Mouse (Mus musculus): ENCODE data around the gene Slc6a21. TPM values are rescaled to one million over a fixed set of nuclear protein-coding genes. Genes with fewer than 3 reads are reported as not detected.

The Slc6a21 gene
- polyA plus RNA-seq, 1 experiment, result not detected

DNA sequence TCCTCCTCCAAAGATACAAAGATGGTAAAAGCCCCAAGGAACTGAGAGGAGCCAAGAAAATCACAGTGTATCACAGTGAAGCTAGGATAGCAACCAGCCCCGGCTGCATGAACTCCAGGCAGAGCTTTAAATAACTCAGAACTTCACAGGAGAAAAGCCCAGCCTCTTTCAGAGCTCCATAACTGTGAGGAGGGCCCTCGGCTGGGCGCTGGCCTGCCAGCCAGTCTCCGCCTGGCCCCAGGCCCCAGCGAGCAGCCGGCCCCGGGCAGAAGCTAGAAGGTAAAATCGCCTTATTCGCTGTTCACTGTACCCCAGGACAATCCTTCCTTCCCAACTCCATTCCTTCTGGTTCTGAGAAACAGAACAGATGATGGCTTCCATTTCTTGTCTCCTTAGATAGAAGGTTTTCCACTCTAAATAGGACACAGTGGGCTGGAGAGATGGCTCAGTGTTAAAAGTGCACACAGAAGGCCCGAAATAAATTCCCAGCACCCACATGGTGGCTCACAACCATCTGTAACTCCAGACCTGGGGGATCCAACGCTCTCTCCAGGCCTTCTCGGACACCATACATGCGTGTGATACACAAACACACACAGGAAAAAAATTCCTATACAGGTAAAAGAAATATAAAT lies 51.6 kb downstream of the Slc6a21 start:
- DNase-seq, result no peak
- Histone ChIP-seq H3K27me3 (ENCODE audit: control insufficient read depth, insufficient read depth, low read length) (no peaks in the 10 kb centered on the region), H3K27ac (ENCODE audit: insufficient read depth, low read length) (no peak overlapping the region), H3K4me3 (replicated peaks; ENCODE audit: insufficient read depth, low read depth, low read length) (no peak overlapping the region), H3K4me1 (ENCODE audit: control insufficient read depth, insufficient read depth, low read length) (no peaks in the 10 kb centered on the region)
- TF ChIP-seq POLR2A (IDR thresholded peaks at IDR 0.05; ENCODE audit: borderline replicate concordance, insufficient read depth, low read length), result no peak
- TF ChIP-seq CTCF (IDR thresholded peaks at IDR 0.05; ENCODE audit: borderline replicate concordance, insufficient read depth, low read depth, low read length), result no peak
- 72% methylated on average over 13 of the region's 13 CpGs for whole genome bisulfite sequencing

DNA sequence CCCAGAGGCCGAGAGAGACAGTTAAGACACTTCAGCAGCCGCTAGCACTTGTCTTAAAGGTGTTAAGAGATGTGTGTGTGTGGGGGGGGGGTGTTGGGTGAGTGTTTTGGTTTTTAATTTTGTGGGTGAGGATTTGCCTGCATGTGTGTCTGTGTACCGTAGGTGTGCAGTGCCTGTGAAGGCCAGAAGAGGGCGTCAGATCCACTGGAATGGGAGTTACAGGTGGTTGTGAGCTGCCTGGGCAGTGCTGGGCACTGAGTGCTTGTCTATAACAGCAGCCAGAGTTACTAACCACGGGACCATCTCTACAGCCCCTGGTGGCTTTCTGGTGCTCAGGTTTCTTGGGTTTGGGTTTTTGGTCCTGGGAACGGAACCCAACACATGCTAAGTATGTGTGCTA lies 54.2 kb downstream of the Slc6a21 start:
- Histone ChIP-seq H3K27me3 (ENCODE audit: control insufficient read depth, insufficient read depth, low read length) (no peaks in the 10 kb centered on the region), H3K27ac (ENCODE audit: insufficient read depth, low read length) (no peak overlapping the region), H3K4me1 (ENCODE audit: control insufficient read depth, insufficient read depth, low read length) (no peaks in the 10 kb centered on the region), H3K4me3 (replicated peaks; ENCODE audit: insufficient read depth, low read depth, low read length) (no peak overlapping the region)
- no peak for DNase-seq
- no peak for TF ChIP-seq POLR2A (IDR thresholded peaks at IDR 0.05; ENCODE audit: borderline replicate concordance, insufficient read depth, low read length)
- no peak for TF ChIP-seq CTCF (IDR thresholded peaks at IDR 0.05; ENCODE audit: borderline replicate concordance, insufficient read depth, low read depth, low read length)
- WGBS, result 87% methylated on average over 6 of the region's 6 CpGs

- Histone ChIP-seq H3K27me3 (ENCODE audit: control insufficient read depth, insufficient read depth, low read length) (no peaks in the 10 kb centered on the region), H3K4me3 (replicated peaks; ENCODE audit: insufficient read depth, low read depth, low read length) (peak overlapping the region; percentile 74), H3K4me1 (ENCODE audit: control insufficient read depth, insufficient read depth, low read length) (peaks cover 2% of the 10 kb centered on the region), H3K27ac (ENCODE audit: insufficient read depth, low read length) (no peak overlapping the region)
- WGBS, result 4% methylated on average over 22 of the region's 22 CpGs
- DNase-seq, result peak in 1 of 2 experiments; percentile 32
- no peak for TF ChIP-seq POLR2A (IDR thresholded peaks at IDR 0.05; ENCODE audit: borderline replicate concordance, insufficient read depth, low read length)
- no peak for TF ChIP-seq CTCF (IDR thresholded peaks at IDR 0.05; ENCODE audit: borderline replicate concordance, insufficient read depth, low read depth, low read length)
Observed at GRCm38 (mm10) chr7:45332685-45333425, 55.5 kb downstream of the Slc6a21 start.

DNA sequence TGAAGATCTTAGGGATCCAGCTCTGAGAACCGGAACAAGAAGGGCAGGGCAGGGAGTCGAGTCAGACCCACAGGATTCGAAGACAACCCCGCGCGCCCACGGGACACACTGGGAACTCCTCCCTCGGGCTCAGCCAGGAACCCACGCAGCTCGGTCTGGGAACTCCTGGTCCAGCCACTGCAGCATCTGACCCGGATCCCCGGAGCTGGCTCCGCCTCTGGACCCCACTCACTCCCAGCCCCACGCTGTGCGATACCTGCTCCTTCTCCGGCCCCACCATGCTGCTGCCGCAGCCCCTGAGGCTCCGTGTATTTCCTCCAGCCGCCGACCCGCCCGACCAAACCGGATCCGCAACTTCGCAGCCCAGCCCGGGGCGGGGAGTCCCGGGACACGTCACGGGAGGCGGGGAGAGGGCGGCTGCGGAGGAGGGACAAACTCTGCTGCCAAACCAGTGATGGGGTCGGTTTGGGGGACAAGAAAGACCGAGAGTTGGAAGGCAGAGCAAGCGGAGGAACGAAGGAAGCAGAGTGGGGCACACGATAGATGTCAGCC lies 56.2 kb downstream of the Slc6a21 start, which contains the start of gene Trpm4:
Trpm4 (minus strand) TSS at position 350 of the 552 bp plus-strand sequence.
- peak; percentile 65 to 76 for DNase-seq
- Histone ChIP-seq H3K4me1 (ENCODE audit: control insufficient read depth, insufficient read depth, low read length) (peaks cover 6% of the 10 kb centered on the region), H3K4me3 (replicated peaks; ENCODE audit: insufficient read depth, low read depth, low read length) (peak within 1 kb of the TSS; percentile 74), H3K27me3 (ENCODE audit: control insufficient read depth, insufficient read depth, low read length) (no peaks in the 10 kb centered on the region), H3K27ac (ENCODE audit: insufficient read depth, low read length) (no peak within 1 kb of the TSS)
- no peak for TF ChIP-seq CTCF (IDR thresholded peaks at IDR 0.05; ENCODE audit: borderline replicate concordance, insufficient read depth, low read depth, low read length)
- peak; percentile 48; the same call in 1 of the 2 replicates for TF ChIP-seq POLR2A (IDR thresholded peaks at IDR 0.05; ENCODE audit: borderline replicate concordance, insufficient read depth, low read length)
- under 1% methylated on average over 38 of the region's 38 CpGs for WGBS

GRCm38 (mm10) chr7:45334605-45335004 lies 57.3 kb downstream of the Slc6a21 start:
- Histone ChIP-seq H3K4me1 (ENCODE audit: control insufficient read depth, insufficient read depth, low read length) (peaks cover 6% of the 10 kb centered on the region), H3K27me3 (ENCODE audit: control insufficient read depth, insufficient read depth, low read length) (no peaks in the 10 kb centered on the region), H3K4me3 (replicated peaks; ENCODE audit: insufficient read depth, low read depth, low read length) (no peak overlapping the region), H3K27ac (ENCODE audit: insufficient read depth, low read length) (no peak overlapping the region)
- DNase-seq, result no peak
- TF ChIP-seq CTCF (IDR thresholded peaks at IDR 0.05; ENCODE audit: borderline replicate concordance, insufficient read depth, low read depth, low read length) (no peak), POLR2A (IDR thresholded peaks at IDR 0.05; ENCODE audit: borderline replicate concordance, insufficient read depth, low read length) (no peak)
- WGBS, result 58% methylated on average over 3 of the region's 3 CpGs

DNA sequence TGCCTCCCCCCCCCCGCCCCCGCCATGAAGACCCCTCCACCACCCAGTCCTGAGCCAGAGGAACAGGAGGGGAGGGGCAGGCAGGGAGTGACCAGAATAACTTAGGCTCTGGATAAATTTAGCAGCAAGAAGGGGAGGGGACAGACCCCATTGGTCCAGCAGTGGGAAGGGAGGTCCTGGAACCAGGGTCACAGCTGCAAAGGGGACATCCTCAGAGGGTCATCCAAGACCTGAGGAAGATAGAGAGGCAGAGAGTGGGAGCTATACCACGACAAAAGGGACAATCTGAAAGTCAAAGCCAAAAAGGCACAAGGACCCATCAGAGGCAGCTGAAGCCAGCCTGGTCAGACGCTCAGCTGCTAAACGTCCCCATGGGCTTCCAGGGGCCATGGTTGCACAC lies 57.7 kb downstream of the Slc6a21 start, which contains the start of gene Hrc:
Hrc (plus strand) TSS at position 235 of the 400 bp plus-strand sequence.
- H3K4me3 ChIP-seq (replicated peaks; ENCODE audit: insufficient read depth, low read depth, low read length), result no peak within 1 kb of the TSS
- H3K4me1 ChIP-seq (ENCODE audit: control insufficient read depth, insufficient read depth, low read length), result peaks cover 6% of the 10 kb centered on the region
- no peak for TF ChIP-seq CTCF (IDR thresholded peaks at IDR 0.05; ENCODE audit: borderline replicate concordance, insufficient read depth, low read depth, low read length)
- no peak for TF ChIP-seq POLR2A (IDR thresholded peaks at IDR 0.05; ENCODE audit: borderline replicate concordance, insufficient read depth, low read length)
- no peak within 1 kb of the TSS for H3K27ac ChIP-seq (ENCODE audit: insufficient read depth, low read length)
- DNase-seq, result no peak
- no peaks in the 10 kb centered on the region for H3K27me3 ChIP-seq (ENCODE audit: control insufficient read depth, insufficient read depth, low read length)
- WGBS, result 34% methylated on average over 5 of the region's 5 CpGs

GRCm38 (mm10) chr7:45336319-45336718 lies 59.0 kb downstream of the Slc6a21 start:
- Histone ChIP-seq H3K4me1 (ENCODE audit: control insufficient read depth, insufficient read depth, low read length) (peaks cover 6% of the 10 kb centered on the region), H3K27ac (ENCODE audit: insufficient read depth, low read length) (no peak overlapping the region), H3K27me3 (ENCODE audit: control insufficient read depth, insufficient read depth, low read length) (no peaks in the 10 kb centered on the region), H3K4me3 (replicated peaks; ENCODE audit: insufficient read depth, low read depth, low read length) (no peak overlapping the region)
- 87% methylated on average over 4 of the region's 4 CpGs for WGBS
- DNase-seq, result no peak
- no peak for TF ChIP-seq POLR2A (IDR thresholded peaks at IDR 0.05; ENCODE audit: borderline replicate concordance, insufficient read depth, low read length)
- no peak for TF ChIP-seq CTCF (IDR thresholded peaks at IDR 0.05; ENCODE audit: borderline replicate concordance, insufficient read depth, low read depth, low read length)

Data from cerebellum, adult 2 months (tissue).